Mouse (Mus musculus) thymus, postnatal 0 days (tissue): ENCODE data around the gene Mroh3. TPM values are rescaled to one million over a fixed set of nuclear protein-coding genes. Genes with fewer than 3 reads are reported as not detected.

Experiments used
- DNase-seq: peaks from one replicate; pipeline ENCODE4 v3.0.0-alpha.2; 2015; ENCODE audit warnings: low spot score
- polyA plus RNA-seq: library from polyadenylated mRNA; unstranded; fragments of >200 nt; fragmentation: Nextera tagmentation; extraction: Ambion mirVana; gene quantifications from 2 replicates; pipeline ENCODE4 v1.2.1, GENCODE M21; 2015

The Mroh3 gene
- polyA plus RNA-seq, 1 experiment from 2014 or later = 0.46 TPM

DNA sequence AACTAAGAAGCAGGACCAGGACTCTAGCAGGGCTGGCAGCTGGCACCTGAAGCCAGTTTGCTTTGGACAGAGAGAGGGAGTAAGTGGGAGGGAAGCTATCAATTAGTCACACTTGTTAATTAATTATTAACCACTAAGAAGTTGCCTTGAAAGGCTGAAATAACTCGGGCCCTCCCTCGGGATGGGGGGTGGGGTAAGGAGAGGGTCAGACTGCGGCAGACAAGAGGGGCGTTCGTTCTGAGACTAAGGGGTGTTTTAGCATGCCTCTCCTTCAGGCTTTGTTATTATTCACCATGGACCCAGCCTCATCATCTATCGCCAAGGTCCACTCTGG is 16.4 kb upstream of the Mroh3 start:
- DNase-seq = no peak

DNA sequence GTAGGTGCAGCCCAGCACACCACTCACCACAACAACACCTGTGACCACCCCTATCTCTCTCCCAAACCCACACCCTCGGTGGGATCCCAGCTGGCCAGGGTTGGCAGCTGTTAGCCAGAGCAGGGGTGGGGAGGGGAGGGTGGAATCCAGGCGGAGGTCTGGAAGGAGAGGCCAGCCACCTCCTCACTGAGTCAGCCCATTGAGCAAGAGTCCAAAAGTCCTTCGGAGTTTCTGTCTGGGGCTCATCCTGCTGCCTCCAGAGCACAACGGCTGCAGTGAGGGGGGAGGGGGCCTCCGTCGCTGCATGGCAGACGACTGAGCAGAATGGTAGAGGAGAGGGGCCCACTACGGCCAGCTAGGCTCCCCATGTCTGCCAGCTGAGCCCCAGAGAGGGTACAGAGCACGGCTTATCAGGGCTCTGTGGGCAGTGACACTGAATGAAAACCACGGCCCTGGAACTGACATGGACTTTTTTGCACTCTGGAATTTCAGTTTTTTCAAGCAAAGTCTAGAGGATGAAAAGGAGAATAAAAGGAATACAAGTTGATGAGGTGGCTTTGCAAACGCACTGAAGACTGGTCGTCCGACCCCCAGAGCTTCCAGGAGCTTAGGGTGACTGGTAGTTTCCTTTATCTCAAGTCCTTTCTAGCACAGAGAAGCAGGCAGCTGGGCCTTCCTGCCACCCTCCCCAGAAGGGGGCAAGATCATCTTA is 15.9 kb upstream of the Mroh3 start:
- DNase-seq = peak; percentile 35

DNA sequence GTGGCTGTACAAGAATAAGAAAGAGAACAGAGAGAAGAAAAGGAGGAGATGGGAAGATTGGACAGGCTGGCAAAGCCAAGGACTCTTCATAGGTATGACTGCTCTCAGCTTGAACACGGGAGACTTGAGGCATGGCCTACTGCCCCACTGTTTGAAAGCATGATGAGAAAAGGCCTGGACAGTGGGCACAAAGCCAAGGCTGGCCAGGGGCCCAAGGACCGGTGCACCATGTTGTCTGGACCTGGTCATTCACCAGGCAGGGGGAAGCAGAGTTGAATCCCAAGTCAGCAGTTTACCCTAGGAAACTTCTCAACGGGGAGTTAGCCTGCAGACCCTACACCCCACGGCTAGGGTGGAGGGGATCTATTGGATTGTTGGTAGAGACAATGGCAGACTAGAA is 15.2 kb upstream of the Mroh3 start:
- DNase-seq = no peak

DNA sequence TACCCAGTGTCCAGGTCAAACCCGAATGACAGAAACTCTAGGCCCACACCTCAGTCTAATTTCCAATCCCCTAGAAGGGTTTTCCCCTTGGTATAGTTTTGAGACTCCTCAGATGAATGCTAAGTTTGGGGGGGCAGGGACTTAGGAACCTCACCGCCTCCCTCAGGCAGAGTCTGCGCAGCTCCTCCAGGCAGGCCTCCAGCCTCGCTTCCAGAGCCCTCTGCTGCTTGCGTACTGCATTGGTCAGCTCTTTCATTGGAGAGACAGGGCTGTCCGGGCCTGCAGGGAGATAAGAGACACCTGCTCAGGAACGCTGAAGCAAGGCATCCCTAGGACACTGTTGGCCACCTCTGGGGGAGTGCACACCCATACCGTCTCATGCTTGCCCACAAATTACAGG is 14.0 kb upstream of the Mroh3 start:
- no peak for DNase-seq

DNA sequence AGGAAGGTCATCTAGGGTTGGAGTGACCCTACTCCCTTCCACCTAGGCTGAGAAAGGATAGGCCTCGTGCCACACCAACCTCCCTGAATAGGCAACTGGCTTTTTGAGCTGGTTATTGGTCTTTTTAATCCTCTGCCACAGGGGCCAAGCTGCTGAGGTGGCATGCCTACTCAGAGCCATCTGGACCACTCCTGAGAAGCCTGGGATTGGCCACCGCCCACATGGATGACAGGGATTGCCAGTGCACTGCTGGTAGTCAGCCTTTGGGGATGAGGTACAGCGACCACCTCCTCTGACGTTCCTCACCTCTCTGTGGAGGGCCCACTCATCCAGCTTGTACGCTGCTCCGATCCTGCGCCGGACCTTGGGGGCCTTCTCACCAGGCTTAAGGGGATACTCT is 13.2 kb upstream of the Mroh3 start:
- no peak for DNase-seq

DNA sequence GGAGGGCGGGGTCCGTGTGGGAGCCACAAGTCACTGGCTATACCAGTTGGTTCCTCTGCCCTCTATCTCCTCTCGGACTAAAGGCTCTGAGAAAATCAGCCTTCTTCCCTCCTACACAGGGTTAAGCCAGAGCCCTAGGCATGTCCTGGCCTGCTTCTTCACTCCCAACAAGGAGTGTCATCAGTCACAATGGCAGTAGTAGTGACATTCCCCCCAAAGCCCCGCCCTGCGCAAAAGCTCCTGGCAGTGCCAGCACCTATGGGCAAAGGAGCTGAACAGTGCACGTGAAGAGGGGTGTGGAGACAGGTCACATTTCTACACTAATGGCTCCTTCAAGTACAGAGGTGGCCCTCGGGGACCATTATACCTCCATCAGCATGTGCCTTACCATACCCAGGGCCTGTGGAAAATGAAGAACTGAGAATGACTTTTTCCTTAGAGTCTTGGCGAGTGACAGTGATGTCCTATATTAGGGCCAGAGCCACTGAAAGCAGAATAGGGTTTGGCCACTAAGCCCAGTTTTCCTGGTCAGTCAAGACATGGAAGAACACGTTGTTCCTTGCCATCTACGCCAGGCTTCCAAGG is 11.2 kb upstream of the Mroh3 start:
- no peak for DNase-seq

DNA sequence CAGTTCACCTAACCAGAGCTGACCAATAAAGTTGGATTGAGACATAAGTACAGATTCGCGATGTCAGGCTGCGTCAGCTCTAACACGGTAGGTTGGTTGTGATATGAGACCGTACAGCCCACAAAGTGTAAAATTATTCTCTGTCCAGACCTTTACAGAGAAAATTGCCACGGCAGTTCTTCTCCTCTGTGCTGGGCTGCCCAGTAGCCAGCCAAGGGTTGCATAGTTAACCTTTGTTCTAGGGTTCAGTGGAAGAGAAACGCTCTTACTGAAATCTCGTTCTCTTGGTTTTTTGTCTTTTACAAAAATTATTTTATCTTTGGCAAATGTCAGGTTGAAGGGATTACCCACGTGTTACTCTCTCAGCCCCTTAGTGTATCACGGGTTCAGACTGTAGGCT is 9.8 kb upstream of the Mroh3 start:
- DNase-seq = no peak

DNA sequence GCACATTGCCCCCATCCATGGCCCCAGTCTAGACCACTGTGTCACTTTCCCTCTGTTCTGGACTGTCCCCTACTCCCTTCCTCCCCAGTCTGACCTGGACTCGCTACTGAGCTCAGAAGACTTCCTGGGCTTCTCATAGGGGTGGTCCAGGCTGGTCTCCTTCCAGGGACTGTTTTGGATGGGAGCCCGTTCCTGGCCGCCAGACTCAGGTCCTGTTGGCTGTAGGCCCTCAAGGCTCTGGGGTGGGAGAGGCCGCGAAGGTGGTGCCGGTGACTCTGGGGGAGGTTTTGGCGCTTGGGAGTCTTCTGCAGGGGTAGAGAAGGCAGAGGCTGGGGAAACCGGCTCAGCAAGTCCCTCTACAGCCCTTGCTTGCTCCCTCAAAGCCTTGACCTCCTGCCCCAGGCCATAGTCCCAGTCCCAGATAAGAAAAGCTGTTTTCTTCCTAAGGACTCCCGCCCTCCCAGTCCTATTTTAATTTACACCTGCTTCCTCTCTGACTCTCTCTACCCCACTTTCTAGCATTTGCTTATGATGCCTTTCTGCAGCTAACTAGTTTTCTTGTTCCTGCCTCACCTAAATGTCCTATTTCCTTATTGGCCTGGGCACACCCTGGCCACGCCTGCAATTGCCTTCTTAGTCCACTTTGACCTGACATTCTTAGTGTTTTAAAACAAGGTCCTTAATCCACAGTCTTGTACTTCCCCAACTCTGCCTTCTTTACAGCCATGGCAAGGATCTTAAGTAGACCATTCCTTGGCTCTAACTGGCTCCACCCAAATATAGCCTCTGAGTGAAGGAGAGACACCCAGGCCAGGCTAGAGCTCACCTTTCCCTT is 7.6 kb upstream of the Mroh3 start:
- DNase-seq = no peak

DNA sequence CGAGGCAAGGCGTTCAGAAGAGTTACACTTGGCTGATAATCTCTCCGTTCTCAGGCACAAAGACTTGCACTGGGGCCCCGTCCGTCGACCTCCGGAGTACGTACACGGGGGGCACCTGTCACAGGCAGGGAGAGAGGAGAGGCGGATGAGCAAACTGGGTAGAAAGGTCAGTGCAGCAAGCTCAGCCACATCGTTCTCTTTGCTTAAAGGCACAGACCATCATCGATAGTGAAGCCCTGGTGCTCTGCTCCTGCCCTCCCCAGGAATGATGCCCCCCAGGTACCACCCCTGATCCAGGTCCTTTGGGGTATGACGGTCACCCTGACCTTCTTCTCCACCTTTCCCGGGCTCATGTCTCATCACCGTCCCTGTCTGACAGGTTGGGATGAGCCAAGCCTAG is 1.7 kb upstream of the Mroh3 start:
- DNase-seq = no peak

DNA sequence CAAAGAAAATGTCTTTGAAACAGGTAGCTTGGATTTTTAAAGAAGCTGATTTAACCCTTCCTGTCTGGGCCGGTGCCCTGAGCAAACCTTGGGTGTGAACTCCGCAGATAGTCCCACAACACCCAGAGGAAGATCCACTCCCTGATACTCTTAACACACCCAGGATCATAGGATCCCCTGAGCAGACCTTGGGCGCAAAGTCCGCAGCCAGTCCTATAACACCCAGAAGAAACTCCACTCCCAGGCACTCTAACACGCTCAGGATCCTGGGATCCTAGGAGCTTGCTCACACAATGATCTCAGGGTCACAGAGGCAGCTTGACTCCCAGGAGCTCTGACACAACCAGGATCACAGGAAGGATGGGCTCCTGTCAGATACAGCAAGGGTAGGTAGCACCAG is 22.6 kb downstream of the Mroh3 start:
- DNase-seq = no peak

DNA sequence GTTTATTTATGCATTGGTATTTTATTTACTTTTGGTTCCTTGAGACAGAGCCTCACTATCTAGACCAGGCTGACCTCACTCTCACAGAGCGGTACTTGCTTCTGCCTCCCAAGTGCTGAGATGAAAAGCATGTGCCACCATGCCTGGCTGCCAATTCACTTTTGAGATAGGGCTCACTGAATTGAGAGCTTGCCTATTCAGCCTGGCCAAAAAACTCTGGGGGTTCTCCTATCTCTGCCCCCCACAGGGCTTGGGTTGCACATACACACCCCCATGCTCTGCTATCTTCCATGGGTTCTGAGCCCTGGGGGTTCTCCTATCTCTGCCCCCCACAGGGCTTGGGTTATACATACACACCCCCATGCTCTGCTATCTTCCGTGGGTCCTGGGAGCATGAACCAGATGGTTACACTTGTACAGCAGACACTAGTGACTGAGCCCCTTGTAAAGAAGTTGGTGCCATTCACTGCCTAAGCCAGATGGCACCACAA is 33.1 kb downstream of the Mroh3 start:
- no peak for DNase-seq

DNA sequence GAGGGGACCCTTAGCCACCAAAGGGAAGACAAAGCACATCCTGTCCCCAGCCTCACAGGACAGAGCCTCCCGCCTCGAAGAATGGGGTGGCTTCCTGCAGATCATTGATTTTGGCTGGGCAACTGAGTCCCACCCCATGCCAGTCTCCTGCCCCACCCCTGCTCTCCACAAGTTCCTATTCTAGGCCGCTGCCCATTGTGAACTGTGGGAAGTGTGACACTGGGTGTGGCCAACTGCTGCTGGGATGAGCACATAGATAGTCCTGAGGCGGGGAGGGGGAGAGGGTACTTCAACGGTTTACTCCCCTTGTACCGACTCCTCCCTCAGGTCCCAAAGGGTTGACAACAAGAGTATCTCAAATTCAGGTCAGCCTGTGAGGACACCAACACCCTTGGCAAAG is 33.9 kb downstream of the Mroh3 start:
- DNase-seq = no peak

DNA sequence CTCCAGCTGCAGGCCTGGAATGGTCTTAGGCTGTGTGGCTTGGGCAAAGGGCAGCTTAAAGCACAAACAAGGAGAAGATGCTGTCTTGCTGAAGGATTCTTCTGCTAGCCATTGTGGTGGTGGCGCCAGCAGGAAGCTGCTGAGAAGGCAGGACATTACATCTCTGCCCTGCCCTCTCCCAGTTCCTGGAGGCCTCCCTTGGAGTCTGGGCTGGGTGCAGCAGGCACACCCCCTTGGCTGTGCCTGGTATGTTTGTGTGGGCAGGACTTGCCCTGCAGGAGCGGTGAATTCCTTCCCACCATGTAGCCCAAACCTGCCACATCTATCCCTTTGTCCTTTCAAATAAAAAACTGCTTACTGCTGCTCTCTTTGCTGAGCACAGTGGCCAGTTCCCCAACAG is 35.5 kb downstream of the Mroh3 start:
- DNase-seq = no peak

DNA sequence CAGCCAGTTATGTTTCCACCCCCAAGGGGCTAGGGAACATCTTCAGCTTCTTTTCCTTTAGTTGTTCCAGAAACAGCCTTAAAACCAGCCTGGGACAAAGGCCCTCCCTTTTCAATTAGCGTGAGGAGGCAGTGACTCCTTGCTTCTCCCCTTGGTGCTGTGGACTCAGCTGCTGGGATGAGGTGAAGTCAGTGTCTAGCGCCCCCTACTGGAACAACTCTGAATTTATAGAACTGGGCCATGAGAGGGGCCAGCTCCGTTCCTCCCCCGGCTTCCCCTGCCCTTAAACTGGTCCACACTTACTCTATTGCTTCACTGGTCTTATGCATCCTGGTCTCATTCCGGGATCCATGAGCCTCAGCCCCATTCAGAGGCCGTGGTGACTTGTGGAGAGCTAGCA is 37.4 kb downstream of the Mroh3 start:
- peak; percentile 67 for DNase-seq

DNA sequence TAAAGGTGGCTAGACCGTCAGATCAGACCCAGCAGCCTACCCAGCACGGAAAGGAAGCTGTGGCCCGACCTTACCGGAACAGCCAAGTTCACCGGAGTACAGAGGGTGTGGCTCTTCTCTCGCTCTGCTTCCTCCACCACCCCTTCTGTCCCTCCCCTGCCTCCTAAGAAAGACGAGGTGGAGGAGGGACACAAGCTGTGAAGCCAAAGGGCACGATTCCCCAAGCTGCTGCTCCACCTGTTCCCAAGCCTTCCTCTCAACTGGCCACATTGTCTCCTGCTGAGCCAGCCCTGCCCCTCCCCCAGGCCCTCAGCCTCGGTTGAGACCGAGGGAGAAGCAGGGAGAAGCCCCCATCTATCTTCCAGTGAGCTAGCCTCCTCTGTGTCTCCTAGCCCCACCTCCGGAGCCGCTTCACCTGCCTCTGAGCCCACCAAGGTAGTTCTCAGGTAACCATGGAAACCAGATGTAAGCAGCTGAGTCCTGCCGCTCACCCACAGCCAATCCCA is 38.5 kb downstream of the Mroh3 start:
- DNase-seq = peak; percentile 18

DNA sequence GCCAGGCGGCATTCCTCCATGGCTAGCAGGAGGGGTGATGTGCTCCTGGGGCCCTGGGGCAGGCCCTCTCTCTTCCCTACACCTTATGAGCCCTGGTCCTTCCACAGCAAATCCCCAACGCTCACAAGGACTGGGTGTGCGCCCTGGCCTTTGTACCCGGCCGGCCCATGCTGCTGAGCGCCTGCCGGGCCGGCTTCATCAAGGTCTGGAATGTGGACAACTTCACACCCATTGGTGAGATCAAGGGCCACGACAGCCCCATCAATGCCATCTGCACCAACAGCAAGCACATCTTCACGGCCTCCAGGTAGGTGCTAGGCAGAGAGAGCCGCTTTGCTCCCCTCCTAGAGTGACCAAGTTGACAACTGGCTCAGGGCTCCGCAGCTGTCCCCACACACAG is 39.9 kb downstream of the Mroh3 start:
- DNase-seq = no peak

DNA sequence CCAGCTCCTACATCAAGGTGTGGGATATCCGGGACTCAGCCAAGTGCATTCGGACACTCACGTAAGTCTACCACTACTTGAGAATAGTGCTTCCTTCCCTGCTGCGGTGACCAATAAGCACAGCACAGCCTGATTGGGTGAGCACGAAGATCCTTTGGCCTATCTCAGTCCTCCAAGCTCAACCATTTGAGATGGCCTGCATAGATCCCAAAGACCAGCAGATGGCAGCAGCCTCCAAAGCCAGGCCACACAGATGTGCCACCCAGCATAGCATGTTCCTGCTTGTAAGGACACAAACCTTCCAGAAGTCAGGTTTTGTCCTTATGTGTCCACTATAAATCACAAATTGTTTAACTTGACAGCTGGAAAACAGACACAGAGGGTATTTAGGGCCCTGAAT is 42.5 kb downstream of the Mroh3 start:
- peak; percentile 79 for DNase-seq

DNA sequence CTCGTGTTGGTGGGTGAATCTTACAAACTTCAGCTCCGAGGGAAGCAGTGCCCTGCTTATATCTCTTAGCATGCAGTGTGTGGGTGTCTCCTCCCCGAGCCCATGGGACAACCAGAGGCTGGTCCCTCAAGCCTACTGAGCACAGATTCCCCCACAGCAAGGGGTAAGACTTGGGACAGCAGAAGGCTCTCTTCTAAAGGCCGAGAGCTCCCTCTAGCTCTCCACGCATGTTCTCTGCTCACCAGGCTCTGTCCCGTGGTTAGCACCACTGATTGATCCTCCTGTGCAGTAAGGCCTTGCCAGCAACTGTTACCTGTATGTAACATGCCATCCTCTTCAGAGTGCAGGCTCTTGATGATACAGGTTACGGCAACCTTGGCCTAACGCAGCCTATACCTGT is 45.0 kb downstream of the Mroh3 start:
- no peak for DNase-seq

DNA sequence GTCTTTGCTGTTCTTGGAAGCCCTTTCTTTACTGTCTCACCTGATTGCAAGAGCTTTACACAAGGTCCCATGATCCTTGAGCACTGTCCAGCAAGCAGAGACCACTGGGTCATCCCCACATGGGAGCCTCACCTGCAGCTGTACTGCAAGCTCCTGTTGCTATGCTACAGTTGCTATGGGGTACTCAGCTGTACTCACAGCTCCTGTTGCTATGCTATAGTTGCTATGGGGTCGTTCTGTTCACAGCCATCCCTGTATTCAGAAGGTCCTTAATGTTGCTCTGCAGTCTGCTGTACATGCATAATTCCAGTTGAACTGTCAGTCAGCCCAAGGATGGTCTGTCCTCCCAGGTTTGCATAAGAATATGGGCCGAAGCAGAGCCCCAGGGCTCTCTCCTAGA is 47.2 kb downstream of the Mroh3 start:
- DNase-seq = no peak

DNA sequence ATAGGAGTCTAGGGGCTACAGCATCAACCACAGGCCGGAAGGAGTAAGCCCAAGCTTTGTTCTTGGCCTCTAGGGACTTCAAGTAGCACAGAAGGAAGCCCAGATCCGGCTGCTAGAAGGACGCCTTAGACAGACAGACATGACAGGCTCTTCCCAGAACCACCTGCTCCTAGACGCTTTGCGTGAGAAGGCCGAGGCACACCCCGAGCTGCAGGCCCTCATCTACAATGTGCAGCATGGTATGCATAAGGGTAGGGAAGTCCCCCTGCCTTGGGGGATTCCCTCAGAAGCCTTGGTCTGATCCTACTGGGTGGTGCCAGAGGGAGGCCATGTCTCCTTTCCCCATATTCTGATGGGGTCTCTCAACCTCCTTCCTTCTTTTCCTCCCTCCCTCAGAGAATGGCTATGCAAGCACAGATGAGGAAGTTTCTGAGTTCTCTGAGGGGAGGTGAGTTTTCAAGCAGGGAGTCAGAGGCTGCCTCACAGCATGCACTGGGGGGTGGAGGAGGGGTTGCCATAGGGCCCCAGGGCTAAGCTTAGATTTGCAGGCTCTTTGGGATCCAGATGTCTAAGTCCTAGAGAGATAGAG is 51.2 kb downstream of the Mroh3 start:
- DNase-seq = no peak

DNA sequence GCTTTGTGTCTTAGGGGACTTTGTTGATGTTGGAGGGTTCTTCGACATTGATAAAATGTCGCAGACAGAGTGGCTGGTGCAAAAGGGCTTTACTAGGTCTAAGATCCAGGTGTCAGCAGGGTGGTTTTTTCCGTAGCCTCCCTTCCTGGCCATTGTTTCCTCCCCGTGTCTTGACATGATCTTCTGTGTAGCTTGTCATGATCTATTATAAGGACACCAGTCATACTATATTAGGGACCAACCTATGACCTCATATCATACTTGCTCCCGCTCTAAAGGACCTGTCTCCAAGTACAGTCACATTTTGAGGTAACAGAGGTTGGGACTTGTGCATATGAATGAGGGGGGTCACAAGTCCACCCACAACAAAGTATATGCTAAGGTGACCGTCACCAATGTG is 51.7 kb downstream of the Mroh3 start:
- no peak for DNase-seq

DNA sequence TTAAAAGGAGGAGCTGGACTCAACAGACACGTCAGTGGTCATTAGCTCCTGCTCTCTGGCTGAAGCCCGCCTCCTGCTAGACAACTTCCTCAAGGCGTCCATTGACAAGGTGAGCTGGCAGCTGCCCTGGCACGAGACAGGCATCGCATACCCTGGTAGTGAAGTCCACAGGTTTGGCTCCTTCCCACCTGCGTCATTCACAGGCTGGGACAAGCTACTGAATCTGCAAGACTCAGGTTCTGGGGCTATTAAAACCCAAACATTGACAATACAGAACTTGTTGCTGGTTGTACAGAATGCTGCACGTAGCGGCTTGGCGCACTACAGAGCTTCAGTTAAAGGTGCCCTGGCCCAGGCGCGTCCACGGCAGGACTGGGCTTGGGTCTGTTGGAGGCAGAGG is 52.3 kb downstream of the Mroh3 start:
- DNase-seq = no peak
